ENCODE assay signal across 10 mouse cellular contexts in genomic region chr6:4407748-4408147, GRCm38 (mm10).
DNase-seq lines count a peak whose midpoint lies in the region; ATAC-seq and TF ChIP-seq lines count a peak whose summit lies in the region.
"Had no signal": no experiment of that assay in that cellular context is flagged by ENCODE, and none has a peak within 500 bp of the region (broad histone marks: within the 10 kb centered on the region; RNA-seq: fewer than 3 reads in every experiment).

No protein-coding gene starts in this region.

- H3K27me3 ChIP-seq in forebrain, embryonic 13.5 days, result no peaks in the 10 kb centered on the region
- no peaks in the 10 kb centered on the region for H3K27me3 ChIP-seq in forebrain, embryonic 16.5 days (replicated peaks; ENCODE audit: control insufficient read depth, insufficient read depth, low read length)
- H3K27me3 ChIP-seq in liver, embryonic 14.5 days (ENCODE audit: control insufficient read depth, insufficient read depth, low read length), result no peaks in the 10 kb centered on the region
- H3K27me3 ChIP-seq in liver, embryonic 11.5 days (replicated peaks; ENCODE audit: control insufficient read depth, insufficient read depth, low read length), result no peaks in the 10 kb centered on the region
- H3K27me3 ChIP-seq in cerebellum, adult 2 months (ENCODE audit: control insufficient read depth, insufficient read depth, low read length), result no peaks in the 10 kb centered on the region
- H3K27me3 ChIP-seq: heart, embryonic 13.5 days; stomach, embryonic 15.5 days had no signal

- ATAC-seq in forebrain, embryonic 13.5 days, result peak; percentile 53; the same call in 1 of the 2 replicates
- ATAC-seq in forebrain, embryonic 16.5 days, result no peak
- ATAC-seq in liver, embryonic 14.5 days (ENCODE audit: insufficient read depth), result no peak
- ATAC-seq in liver, embryonic 11.5 days (replicated peaks; ENCODE audit: low FRiP score), result no peak
- peak; percentile 90 for ATAC-seq in megakaryocyte-erythroid progenitor cell, adult 5-6 weeks (replicated peaks; ENCODE audit: low FRiP score, low TSS enrichment, poor library complexity, severe bottlenecking)

- no peak overlapping the region for H3K9ac ChIP-seq in forebrain, embryonic 13.5 days
- no peak overlapping the region for H3K9ac ChIP-seq in forebrain, embryonic 16.5 days (replicated peaks; ENCODE audit: low read depth, low read length)
- H3K9ac ChIP-seq in liver, embryonic 14.5 days (replicated peaks), result no peak overlapping the region
- H3K9ac ChIP-seq in liver, embryonic 11.5 days (ENCODE audit: low read depth, low read length), result no peak overlapping the region
- H3K9ac ChIP-seq: heart, embryonic 13.5 days; stomach, embryonic 15.5 days had no signal

- no peaks in the 10 kb centered on the region for H3K36me3 ChIP-seq in forebrain, embryonic 13.5 days (ENCODE audit: poor library complexity, severe bottlenecking)
- H3K36me3 ChIP-seq in forebrain, embryonic 16.5 days (ENCODE audit: control insufficient read depth, insufficient read depth), result no peaks in the 10 kb centered on the region
- H3K36me3 ChIP-seq in liver, embryonic 14.5 days (replicated peaks; ENCODE audit: control insufficient read depth, insufficient read depth, low read depth), result no peaks in the 10 kb centered on the region
- no peaks in the 10 kb centered on the region for H3K36me3 ChIP-seq in liver, embryonic 11.5 days (ENCODE audit: control insufficient read depth, insufficient read depth, low read length)
- H3K36me3 ChIP-seq: heart, embryonic 13.5 days; stomach, embryonic 15.5 days had no signal

- intact Hi-C loops in left cerebral cortex, postnatal 25 days (cut with DNase I), result no loop called here
- intact Hi-C loops in gastrocnemius, postnatal 14 days (cut with DNase I; ENCODE audit: low total_unique reads), result no loop called here

- H3K4me2 ChIP-seq in forebrain, embryonic 13.5 days, result no peak overlapping the region
- no peak overlapping the region for H3K4me2 ChIP-seq in forebrain, embryonic 16.5 days (ENCODE audit: low read length)
- H3K4me2 ChIP-seq in liver, embryonic 14.5 days (ENCODE audit: low read depth), result no peak overlapping the region
- no peak overlapping the region for H3K4me2 ChIP-seq in liver, embryonic 11.5 days
- H3K4me2 ChIP-seq: heart, embryonic 13.5 days; stomach, embryonic 15.5 days had no signal

- no peaks in the 10 kb centered on the region for H3K4me1 ChIP-seq in forebrain, embryonic 13.5 days
- H3K4me1 ChIP-seq in forebrain, embryonic 16.5 days (replicated peaks; ENCODE audit: control insufficient read depth, insufficient read depth, low read length), result no peaks in the 10 kb centered on the region
- no peaks in the 10 kb centered on the region for H3K4me1 ChIP-seq in liver, embryonic 14.5 days (replicated peaks; ENCODE audit: control insufficient read depth in 2 of 2, insufficient read depth in 2 of 2, low read length in 1 of 2)
- no peaks in the 10 kb centered on the region for H3K4me1 ChIP-seq in liver, embryonic 11.5 days (replicated peaks; ENCODE audit: control insufficient read depth, insufficient read depth, low read length)
- no peaks in the 10 kb centered on the region for H3K4me1 ChIP-seq in cerebellum, adult 2 months (ENCODE audit: control insufficient read depth, insufficient read depth, low read length)
- H3K4me1 ChIP-seq: stomach, embryonic 15.5 days had no signal

- no peak for TF ChIP-seq POLR2A in cerebellum, adult 2 months (IDR thresholded peaks at IDR 0.05; ENCODE audit: borderline replicate concordance, insufficient read depth, low read length)

- no peak for DNase-seq in liver, embryonic 14.5 days (ENCODE audit: low read depth in 3 of 3, low spot score in 3 of 3)
- no peak for DNase-seq in liver, embryonic 11.5 days (ENCODE audit: low spot score)
- peak in 1 of 2 experiments; percentile 33 for DNase-seq in cerebellum, adult 2 months
- no peak for DNase-seq in left cerebral cortex, postnatal 25 days (ENCODE audit: low spot score in 2 of 2)
- no peak for DNase-seq in gastrocnemius, postnatal 14 days

- no peak overlapping the region for H3K4me3 ChIP-seq in forebrain, embryonic 13.5 days
- no peak overlapping the region for H3K4me3 ChIP-seq in forebrain, embryonic 16.5 days (replicated peaks; ENCODE audit: low read length)
- H3K4me3 ChIP-seq in liver, embryonic 14.5 days (ENCODE audit: insufficient read depth in 1 of 2, low read depth in 2 of 2, low read length in 2 of 2), result no peak overlapping the region
- no peak overlapping the region for H3K4me3 ChIP-seq in liver, embryonic 11.5 days (ENCODE audit: low read depth, low read length)
- no peak overlapping the region for H3K4me3 ChIP-seq in cerebellum, adult 2 months (replicated peaks; ENCODE audit: insufficient read depth, low read depth, low read length)
- H3K4me3 ChIP-seq: heart, embryonic 13.5 days; stomach, embryonic 15.5 days had no signal

- H3K27ac ChIP-seq in forebrain, embryonic 13.5 days, result no peak overlapping the region
- H3K27ac ChIP-seq in forebrain, embryonic 16.5 days (ENCODE audit: low read length), result no peak overlapping the region
- no peak overlapping the region for H3K27ac ChIP-seq in liver, embryonic 14.5 days
- H3K27ac ChIP-seq in liver, embryonic 11.5 days (ENCODE audit: low read depth, low read length), result no peak overlapping the region
- no peak overlapping the region for H3K27ac ChIP-seq in cerebellum, adult 2 months (ENCODE audit: insufficient read depth, low read length)
- H3K27ac ChIP-seq: heart, embryonic 13.5 days; stomach, embryonic 15.5 days had no signal

- no peak for TF ChIP-seq EP300 in liver, embryonic 14.5 days (IDR thresholded peaks at IDR 0.05; ENCODE audit: low read depth)

- WGBS in forebrain, embryonic 13.5 days, result 39% methylated on average over 3 of the region's 3 CpGs
- WGBS in forebrain, embryonic 16.5 days, result 46% methylated on average over 3 of the region's 3 CpGs
- WGBS in liver, embryonic 14.5 days (ENCODE audit: insufficient replicate concordance), result 24% methylated on average over 3 of the region's 3 CpGs
- 46% methylated on average over 3 of the region's 3 CpGs for WGBS in liver, embryonic 11.5 days
- 56% methylated on average over 3 of the region's 3 CpGs for WGBS in cerebellum, adult 2 months

- TF ChIP-seq CTCF in liver, embryonic 14.5 days (IDR thresholded peaks at IDR 0.05; ENCODE audit: low read depth), result peak; percentile 45; the same call in 1 of the 2 replicates
- TF ChIP-seq CTCF in cerebellum, adult 2 months (IDR thresholded peaks at IDR 0.05; ENCODE audit: borderline replicate concordance, insufficient read depth, low read depth, low read length), result peak; percentile 26; the same call in 1 of the 2 replicates

- no peaks in the 10 kb centered on the region for H3K9me3 ChIP-seq in forebrain, embryonic 13.5 days (replicated peaks)
- H3K9me3 ChIP-seq in forebrain, embryonic 16.5 days (ENCODE audit: control insufficient read depth, low read length), result no peaks in the 10 kb centered on the region
- no peaks in the 10 kb centered on the region for H3K9me3 ChIP-seq in liver, embryonic 14.5 days (ENCODE audit: control insufficient read depth, low read length)
- no peaks in the 10 kb centered on the region for H3K9me3 ChIP-seq in liver, embryonic 11.5 days (ENCODE audit: control insufficient read depth, low read length)
- H3K9me3 ChIP-seq: heart, embryonic 13.5 days; stomach, embryonic 15.5 days had no signal

Comparison
In these comparisons a context has a peak if more than half of its experiments do, and no peak if none do; other contexts are left out.
1. ATAC-seq: peak in forebrain, embryonic 13.5 days (single experiment) and megakaryocyte-erythroid progenitor cell, adult 5-6 weeks (single experiment); none in forebrain, embryonic 16.5 days (single experiment), liver, embryonic 14.5 days (single experiment) and liver, embryonic 11.5 days (single experiment).